Mouse (Mus musculus): Measurements from ENCODE around the gene Trpm5. TPM values are rescaled to one million over a fixed set of nuclear protein-coding genes. Genes with fewer than 3 reads are reported as not detected.

The Trpm5 gene
- polyA plus RNA-seq, 1 experiment from 2014 or later, result 2.9 TPM

GRCm38 (mm10) chr7:143044826-143045206 lies 49.6 kb downstream of the Trpm5 start:
- ATAC-seq (ENCODE audit: insufficient number of reproducible peaks, low FRiP score, low TSS enrichment, low read depth) (no peak), DNase-seq (ENCODE audit: low spot score) (no peak)
- no peak overlapping the region for H3K4me2 ChIP-seq (ENCODE audit: low read depth, severe bottlenecking)

GRCm38 (mm10) chr7:143044049-143044825 lies 50.2 kb downstream of the Trpm5 start:
- DNase-seq (ENCODE audit: low spot score) (no peak), ATAC-seq (ENCODE audit: insufficient number of reproducible peaks, low FRiP score, low TSS enrichment, low read depth) (no peak)
- Histone ChIP-seq H3K4me2 (ENCODE audit: low read depth, severe bottlenecking) (no peak overlapping the region), H3K4me1 (ENCODE audit: control insufficient read depth, insufficient read depth, low read length) (no peaks in the 10 kb centered on the region), H3K9ac (ENCODE audit: low read length) (no peak overlapping the region), H3K27ac (replicated peaks; ENCODE audit: low read depth, low read length) (no peak overlapping the region), H3K9me3 (ENCODE audit: control insufficient read depth, low read length) (no peaks in the 10 kb centered on the region), H3K4me3 (ENCODE audit: low read depth, low read length) (no peak overlapping the region), H3K27me3 (ENCODE audit: control insufficient read depth, insufficient read depth, low read length) (no peaks in the 10 kb centered on the region), H3K36me3 (ENCODE audit: control insufficient read depth, insufficient read depth, low read length) (no peaks in the 10 kb centered on the region)
- WGBS, result 91% methylated on average over 2 of the region's 2 CpGs

More at GRCm38 (mm10) chr7:143044826-143045206, 49.6 kb downstream of the Trpm5 start:
- Histone ChIP-seq H3K4me3 (ENCODE audit: low read depth, low read length) (no peak overlapping the region), H3K9me3 (ENCODE audit: control insufficient read depth, low read length) (no peaks in the 10 kb centered on the region), H3K36me3 (ENCODE audit: control insufficient read depth, insufficient read depth, low read length) (no peaks in the 10 kb centered on the region), H3K4me1 (ENCODE audit: control insufficient read depth, insufficient read depth, low read length) (no peaks in the 10 kb centered on the region), H3K27ac (replicated peaks; ENCODE audit: low read depth, low read length) (no peak overlapping the region), H3K9ac (ENCODE audit: low read length) (no peak overlapping the region), H3K27me3 (ENCODE audit: control insufficient read depth, insufficient read depth, low read length) (no peaks in the 10 kb centered on the region)

GRCm38 (mm10) chr7:143042897-143043300 lies 51.5 kb downstream of the Trpm5 start:
- H3K4me2 ChIP-seq (ENCODE audit: low read depth, severe bottlenecking), result no peak overlapping the region
- no peak overlapping the region for H3K27ac ChIP-seq (replicated peaks; ENCODE audit: low read depth, low read length)

GRCm38 (mm10) chr7:143042089-143042488 lies 52.4 kb downstream of the Trpm5 start:
- WGBS, result 79% methylated on average over 3 of the region's 3 CpGs
- Histone ChIP-seq H3K36me3 (ENCODE audit: control insufficient read depth, insufficient read depth, low read length) (no peaks in the 10 kb centered on the region), H3K27me3 (ENCODE audit: control insufficient read depth, insufficient read depth, low read length) (no peaks in the 10 kb centered on the region), H3K4me2 (ENCODE audit: low read depth, severe bottlenecking) (no peak overlapping the region), H3K9ac (ENCODE audit: low read length) (no peak overlapping the region), H3K4me3 (ENCODE audit: low read depth, low read length) (no peak overlapping the region), H3K27ac (replicated peaks; ENCODE audit: low read depth, low read length) (no peak overlapping the region), H3K4me1 (ENCODE audit: control insufficient read depth, insufficient read depth, low read length) (no peaks in the 10 kb centered on the region), H3K9me3 (ENCODE audit: control insufficient read depth, low read length) (no peaks in the 10 kb centered on the region)
- ATAC-seq (ENCODE audit: insufficient number of reproducible peaks, low FRiP score, low TSS enrichment, low read depth) (no peak), DNase-seq (ENCODE audit: low spot score) (no peak)

More at GRCm38 (mm10) chr7:143042897-143043300, 51.5 kb downstream of the Trpm5 start:
- Histone ChIP-seq H3K4me3 (ENCODE audit: low read depth, low read length) (no peak overlapping the region), H3K9ac (ENCODE audit: low read length) (no peak overlapping the region), H3K27me3 (ENCODE audit: control insufficient read depth, insufficient read depth, low read length) (no peaks in the 10 kb centered on the region), H3K4me1 (ENCODE audit: control insufficient read depth, insufficient read depth, low read length) (no peaks in the 10 kb centered on the region), H3K36me3 (ENCODE audit: control insufficient read depth, insufficient read depth, low read length) (no peaks in the 10 kb centered on the region), H3K9me3 (ENCODE audit: control insufficient read depth, low read length) (no peaks in the 10 kb centered on the region)
- ATAC-seq (ENCODE audit: insufficient number of reproducible peaks, low FRiP score, low TSS enrichment, low read depth) (no peak), DNase-seq (ENCODE audit: low spot score) (no peak)
- 84% methylated on average over 3 of the region's 3 CpGs for WGBS

- 86% methylated on average over 3 of the region's 3 CpGs for WGBS
- ATAC-seq (ENCODE audit: insufficient number of reproducible peaks, low FRiP score, low TSS enrichment, low read depth) (no peak), DNase-seq (ENCODE audit: low spot score) (no peak)
- Histone ChIP-seq H3K36me3 (ENCODE audit: control insufficient read depth, insufficient read depth, low read length) (no peaks in the 10 kb centered on the region), H3K4me2 (ENCODE audit: low read depth, severe bottlenecking) (no peak overlapping the region), H3K4me1 (ENCODE audit: control insufficient read depth, insufficient read depth, low read length) (no peaks in the 10 kb centered on the region), H3K9ac (ENCODE audit: low read length) (no peak overlapping the region), H3K27ac (replicated peaks; ENCODE audit: low read depth, low read length) (no peak overlapping the region), H3K9me3 (ENCODE audit: control insufficient read depth, low read length) (no peaks in the 10 kb centered on the region), H3K27me3 (ENCODE audit: control insufficient read depth, insufficient read depth, low read length) (no peaks in the 10 kb centered on the region), H3K4me3 (ENCODE audit: low read depth, low read length) (no peak overlapping the region)
These were observed 53.2 kb downstream of the Trpm5 start for GRCm38 (mm10) chr7:143041138-143041822.

GRCm38 (mm10) chr7:143040561-143040960 lies 53.9 kb downstream of the Trpm5 start:
- 94% methylated on average over 3 of the region's 3 CpGs for WGBS
- H3K4me1 ChIP-seq (ENCODE audit: control insufficient read depth, insufficient read depth, low read length), result no peaks in the 10 kb centered on the region
- H3K4me3 ChIP-seq (ENCODE audit: low read depth, low read length), result no peak overlapping the region
- ATAC-seq (ENCODE audit: insufficient number of reproducible peaks, low FRiP score, low TSS enrichment, low read depth) (no peak), DNase-seq (ENCODE audit: low spot score) (no peak)
- no peaks in the 10 kb centered on the region for H3K36me3 ChIP-seq (ENCODE audit: control insufficient read depth, insufficient read depth, low read length)
- no peak overlapping the region for H3K27ac ChIP-seq (replicated peaks; ENCODE audit: low read depth, low read length)
- H3K4me2 ChIP-seq (ENCODE audit: low read depth, severe bottlenecking), result no peak overlapping the region
- no peaks in the 10 kb centered on the region for H3K27me3 ChIP-seq (ENCODE audit: control insufficient read depth, insufficient read depth, low read length)
- no peaks in the 10 kb centered on the region for H3K9me3 ChIP-seq (ENCODE audit: control insufficient read depth, low read length)
- no peak overlapping the region for H3K9ac ChIP-seq (ENCODE audit: low read length)

- Histone ChIP-seq H3K27me3 (ENCODE audit: control insufficient read depth, insufficient read depth, low read length) (no peaks in the 10 kb centered on the region), H3K9ac (ENCODE audit: low read length) (no peak overlapping the region), H3K4me2 (ENCODE audit: low read depth, severe bottlenecking) (no peak overlapping the region), H3K27ac (replicated peaks; ENCODE audit: low read depth, low read length) (no peak overlapping the region), H3K36me3 (ENCODE audit: control insufficient read depth, insufficient read depth, low read length) (no peaks in the 10 kb centered on the region), H3K4me1 (ENCODE audit: control insufficient read depth, insufficient read depth, low read length) (no peaks in the 10 kb centered on the region), H3K4me3 (ENCODE audit: low read depth, low read length) (no peak overlapping the region), H3K9me3 (ENCODE audit: control insufficient read depth, low read length) (no peaks in the 10 kb centered on the region)
- ATAC-seq (ENCODE audit: insufficient number of reproducible peaks, low FRiP score, low TSS enrichment, low read depth) (no peak), DNase-seq (ENCODE audit: low spot score) (no peak)
- whole genome bisulfite sequencing, result 89% methylated on average over 3 of the region's 3 CpGs
These were observed 56.1 kb downstream of the Trpm5 start for GRCm38 (mm10) chr7:143038174-143038931.

- H3K27ac ChIP-seq (replicated peaks; ENCODE audit: low read depth, low read length), result no peak overlapping the region
- no peaks in the 10 kb centered on the region for H3K36me3 ChIP-seq (ENCODE audit: control insufficient read depth, insufficient read depth, low read length)
- 93% methylated on average over 4 of the region's 4 CpGs for WGBS
- H3K27me3 ChIP-seq (ENCODE audit: control insufficient read depth, insufficient read depth, low read length), result no peaks in the 10 kb centered on the region
- H3K9me3 ChIP-seq (ENCODE audit: control insufficient read depth, low read length), result no peaks in the 10 kb centered on the region
- no peak overlapping the region for H3K9ac ChIP-seq (ENCODE audit: low read length)
- no peaks in the 10 kb centered on the region for H3K4me1 ChIP-seq (ENCODE audit: control insufficient read depth, insufficient read depth, low read length)
- DNase-seq (ENCODE audit: low spot score) (no peak), ATAC-seq (ENCODE audit: insufficient number of reproducible peaks, low FRiP score, low TSS enrichment, low read depth) (no peak)
- H3K4me3 ChIP-seq (ENCODE audit: low read depth, low read length), result no peak overlapping the region
- no peak overlapping the region for H3K4me2 ChIP-seq (ENCODE audit: low read depth, severe bottlenecking)
These were observed 57.1 kb downstream of the Trpm5 start for GRCm38 (mm10) chr7:143037306-143037705.

Measured in limb, embryonic 11.5 days (tissue).